In genomic region chr16:29908031-29908430, GRCm38 (mm10) we compare ENCODE assay signal across 22 mouse cellular contexts.
DNase-seq lines count a peak whose midpoint lies in the region; ATAC-seq and TF ChIP-seq lines count a peak whose summit lies in the region.
"Had no signal": no experiment of that assay in that cellular context is flagged by ENCODE, and none has a peak within 500 bp of the region (broad histone marks: within the 10 kb centered on the region; RNA-seq: fewer than 3 reads in every experiment).

No protein-coding gene starts in this region.

- H3K27me3 ChIP-seq in heart, embryonic 10.5 days (ENCODE audit: insufficient read depth, poor library complexity, severe bottlenecking) = no peaks in the 10 kb centered on the region; the same call in 1 of the 2 replicates
- H3K27me3 ChIP-seq in E14TG2a.4 (ENCODE audit: insufficient read depth, low read length) = peaks cover 53% of the 10 kb centered on the region
- no peaks in the 10 kb centered on the region for H3K27me3 ChIP-seq in limb, embryonic 10.5 days (ENCODE audit: low read depth, poor library complexity, severe bottlenecking)
- H3K27me3 ChIP-seq: embryonic facial prominence, embryonic 15.5 days; Patski had no signal

- DNase-seq in embryo, embryonic 10.5 days (ENCODE audit: low spot score) = peak; percentile 36
- no peak for DNase-seq in embryo, embryonic 9.5 days (ENCODE audit: extremely low spot score)
- DNase-seq in heart, embryonic 10.5 days (ENCODE audit: low spot score) = peak; percentile 50
- no peak for DNase-seq in heart, postnatal 4 days
- no peak for DNase-seq in limb, embryonic 10.5 days (ENCODE audit: low spot score)
- DNase-seq in kidney, adult 9 months = no peak
- DNase-seq: adrenal gland, adult 8-10 months; adrenal gland, postnatal 36 days; cerebellum, adult 2 months; cerebellum, postnatal 10 days; gastrocnemius, postnatal 36 days; heart, adult 18-20 months; kidney, adult 11 months had no signal

- H3K36me3 ChIP-seq in heart, embryonic 10.5 days = no peaks in the 10 kb centered on the region
- H3K36me3 ChIP-seq in E14TG2a.4 (ENCODE audit: insufficient read depth, low read length) = no peaks in the 10 kb centered on the region
- H3K36me3 ChIP-seq in limb, embryonic 10.5 days = no peaks in the 10 kb centered on the region
- H3K36me3 ChIP-seq: embryonic facial prominence, embryonic 15.5 days; forebrain, embryonic 12.5 days; heart, embryonic 15.5 days; hindbrain, embryonic 13.5 days had no signal

- TF ChIP-seq CTCF in E14TG2a.4 (conservative IDR thresholded peaks at IDR 0.05; ENCODE audit: low read length) = no peak

- H3K4me1 ChIP-seq in heart, embryonic 10.5 days = peaks cover 19% of the 10 kb centered on the region
- H3K4me1 ChIP-seq in E14TG2a.4 (replicated peaks; ENCODE audit: low read depth, low read length) = peaks cover 20% of the 10 kb centered on the region
- H3K4me1 ChIP-seq in limb, embryonic 10.5 days = peaks cover 68% of the 10 kb centered on the region
- H3K4me1 ChIP-seq: heart, embryonic 15.5 days had no signal

- H3K9me3 ChIP-seq in heart, embryonic 10.5 days = no peaks in the 10 kb centered on the region; the same call in 1 of the 2 replicates
- peaks cover 7% of the 10 kb centered on the region; the same call in 1 of the 2 replicates for H3K9me3 ChIP-seq in E14TG2a.4 (ENCODE audit: low read length)
- peaks cover 6% of the 10 kb centered on the region; the same call in 1 of the 2 replicates for H3K9me3 ChIP-seq in limb, embryonic 10.5 days (replicated peaks)
- H3K9me3 ChIP-seq: embryonic facial prominence, embryonic 15.5 days; heart, embryonic 15.5 days; hindbrain, embryonic 13.5 days had no signal

- WGBS in heart, embryonic 10.5 days = 30% methylated on average over 8 of the region's 8 CpGs
- WGBS in limb, embryonic 10.5 days = 20% methylated on average over 8 of the region's 8 CpGs

- ATAC-seq in megakaryocyte-erythroid progenitor cell, adult 5-6 weeks (replicated peaks; ENCODE audit: low FRiP score, low TSS enrichment, poor library complexity, severe bottlenecking) = no peak
- ATAC-seq: hindbrain, postnatal 0 days; Patski had no signal

- H3K4me3 ChIP-seq in heart, embryonic 10.5 days = no peak overlapping the region
- H3K4me3 ChIP-seq in E14TG2a.4 (replicated peaks; ENCODE audit: low read length) = 0 out of 2 replicates have a peak overlapping the region, but pooled peaks have one; percentile 23
- H3K4me3 ChIP-seq in limb, embryonic 10.5 days = no peak overlapping the region
- H3K4me3 ChIP-seq: embryonic facial prominence, embryonic 15.5 days; erythroblast, embryonic 14.5 days; forebrain, embryonic 12.5 days; heart, embryonic 15.5 days; hindbrain, embryonic 13.5 days had no signal

- peak overlapping the region; percentile 24; the same call in 1 of the 2 replicates for H3K27ac ChIP-seq in heart, embryonic 10.5 days
- peak overlapping the region; percentile 70 for H3K27ac ChIP-seq in limb, embryonic 10.5 days
- H3K27ac ChIP-seq: embryonic facial prominence, embryonic 15.5 days; forebrain, embryonic 12.5 days; heart, embryonic 15.5 days; hindbrain, embryonic 13.5 days; hindbrain, postnatal 0 days had no signal

Comparison
In these comparisons a context has a peak if more than half of its experiments do, and no peak if none do; other contexts are left out.
1. DNase-seq: peak in embryo, embryonic 10.5 days (single experiment) and heart, embryonic 10.5 days (single experiment); none in embryo, embryonic 9.5 days (single experiment), heart, postnatal 4 days (single experiment), limb, embryonic 10.5 days (single experiment) and kidney, adult 9 months (single experiment).